Mouse (Mus musculus) small intestine, adult 2 months (tissue): ENCODE measurements around the gene Scrg1. TPM values are rescaled to one million over a fixed set of nuclear protein-coding genes. Genes with fewer than 3 reads are reported as not detected.
"Not testable (repeated sequence)": the region's sequence is repeated elsewhere in the genome, so short reads cannot be mapped to it uniquely, and the experiment has no call there.

Experiments
- H3K27ac ChIP-seq: fragments of 200-500 bp; 2 replicates; pipeline ENCODE4 v1.5.1; 2012; ENCODE audit warnings: low read depth, low read length, control low read depth, inconsistent platforms; ENCODE audit not compliant: insufficient read depth
- H3K27me3 ChIP-seq: fragments of 200-500 bp; 2 replicates; pipeline ENCODE4 v1.6.1; 2012; ENCODE audit warnings: mild to moderate bottlenecking, moderate library complexity, low read length, inconsistent platforms; ENCODE audit not compliant: control insufficient read depth, insufficient read depth
- H3K36me3 ChIP-seq: fragments of 200-500 bp; 2 replicates; pipeline ENCODE4 v1.6.1; 2012; ENCODE audit warnings: mild to moderate bottlenecking, low read length, control low read depth, inconsistent platforms; ENCODE audit not compliant: control insufficient read depth, insufficient read depth
- H3K4me1 ChIP-seq: fragments of 200-500 bp; 2 replicates; pipeline ENCODE4 v1.6.1; 2012; ENCODE audit warnings: low read length, inconsistent platforms, mixed read lengths; ENCODE audit not compliant: control insufficient read depth, insufficient read depth, insufficient read length
- H3K4me3 ChIP-seq: fragments of 200-500 bp; 2 replicates; pipeline ENCODE4 v1.5.1; 2012; ENCODE audit warnings: low read depth, mild to moderate bottlenecking, control low read depth, inconsistent platforms, low read length, moderate library complexity
- CTCF ChIP-seq: fragments of 200-500 bp; IDR thresholded peaks from 2 replicates; pipeline ENCODE4 v1.5.1; 2012; ENCODE audit warnings: low read depth, mild to moderate bottlenecking, control low read depth, inconsistent platforms, low read length, moderate library complexity, mixed read lengths; ENCODE audit not compliant: insufficient replicate concordance, insufficient read length; ENCODE audit errors: extremely low read depth
- POLR2A ChIP-seq: fragments of 200-500 bp; IDR thresholded peaks from 2 replicates; pipeline ENCODE4 v1.6.1; 2012; ENCODE audit warnings: low read depth, mild to moderate bottlenecking, control low read depth, inconsistent platforms, low read length, moderate library complexity
- WGBS: fragments of 180-500 bp; shearing (Covaris S2); methylation state at CpG from one replicate; pipeline ENCODE4 v1.1.7; 2018; 5-methylcytosine and 5-hydroxymethylcytosine counted together
- polyA plus RNA-seq: library from polyadenylated mRNA; depleted of rRNA; stranded (reverse); fragments of >200 nt; gene quantifications from 2 replicates; pipeline ENCODE4 v1.2.3, GENCODE M21; 2012

Gene Scrg1
- polyA plus RNA-seq, 1 experiment: not detected

DNA sequence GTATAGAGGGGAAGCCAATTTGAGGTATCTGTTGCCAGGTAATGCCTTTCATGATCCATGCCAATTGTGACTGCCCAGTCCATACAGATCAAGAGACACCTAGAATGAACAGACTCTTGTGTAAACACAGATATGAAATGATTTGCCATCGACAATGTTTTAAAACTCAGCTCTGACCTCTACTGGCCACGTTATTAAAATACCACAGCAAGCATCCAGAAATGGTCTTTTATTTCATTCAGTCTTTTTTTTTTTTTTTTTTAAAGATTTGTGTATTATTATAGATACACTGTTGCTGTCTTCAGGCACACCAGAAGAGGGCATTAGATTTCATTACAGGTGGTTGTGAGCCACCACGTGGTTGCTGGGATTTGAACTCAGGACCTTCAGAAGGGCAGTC is 29.6 kb upstream of the Scrg1 start:
- no peak overlapping the region for H3K4me3 ChIP-seq
- H3K27me3 ChIP-seq: no peaks in the 10 kb centered on the region
- 7% methylated on average over 3 of the region's 3 CpGs for WGBS
- H3K4me1 ChIP-seq: no peaks in the 10 kb centered on the region; the same call in 1 of the 2 replicates
- H3K27ac ChIP-seq: no peak overlapping the region
- H3K36me3 ChIP-seq: no peaks in the 10 kb centered on the region
- no peak for TF ChIP-seq POLR2A
- TF ChIP-seq CTCF: no peak

DNA sequence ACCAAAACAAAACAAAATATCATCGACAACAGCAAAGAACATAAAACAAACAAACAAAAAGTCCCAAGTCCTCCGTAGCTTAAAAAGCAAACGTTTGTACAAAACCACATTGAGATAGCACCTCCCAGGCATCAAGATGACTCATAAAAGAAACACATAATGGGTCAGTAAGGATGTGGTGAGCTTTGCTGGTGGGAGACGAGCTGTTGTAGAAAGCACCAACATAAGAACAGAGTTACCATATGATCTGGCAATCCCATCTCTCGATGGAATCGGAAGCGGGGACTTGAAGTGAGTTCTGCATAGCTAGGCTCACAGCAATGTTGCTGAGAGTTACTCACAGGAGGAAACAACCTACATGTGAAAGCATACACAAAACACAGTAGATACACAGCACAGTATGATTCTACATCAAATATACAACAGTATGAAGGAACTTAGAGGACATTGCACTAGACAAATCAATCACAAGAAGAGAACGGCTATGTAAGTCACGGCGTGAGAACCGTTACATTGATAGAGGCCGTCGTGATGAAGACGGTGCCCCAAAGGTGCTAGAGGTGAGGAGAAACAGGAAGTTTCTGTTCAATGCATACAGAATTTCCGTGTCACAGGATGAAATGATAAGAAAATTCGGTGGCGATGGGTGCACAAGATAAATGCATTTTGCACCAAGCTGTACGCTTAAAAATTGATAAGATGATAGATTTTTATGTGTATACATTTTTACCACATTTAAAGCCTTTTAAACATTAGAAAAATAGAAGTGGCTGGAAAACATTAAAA is 27.9 kb upstream of the Scrg1 start:
- TF ChIP-seq CTCF (no peak), POLR2A (no peak)
- Histone ChIP-seq H3K4me1 (no peaks in the 10 kb centered on the region; the same call in 1 of the 2 replicates), H3K27ac (peak overlapping the region; percentile 27; the same call in 1 of the 2 replicates), H3K27me3 (no peaks in the 10 kb centered on the region), H3K36me3 (no peaks in the 10 kb centered on the region), H3K4me3 (no peak overlapping the region)
- WGBS: 42% methylated on average over 18 of the region's 18 CpGs

DNA sequence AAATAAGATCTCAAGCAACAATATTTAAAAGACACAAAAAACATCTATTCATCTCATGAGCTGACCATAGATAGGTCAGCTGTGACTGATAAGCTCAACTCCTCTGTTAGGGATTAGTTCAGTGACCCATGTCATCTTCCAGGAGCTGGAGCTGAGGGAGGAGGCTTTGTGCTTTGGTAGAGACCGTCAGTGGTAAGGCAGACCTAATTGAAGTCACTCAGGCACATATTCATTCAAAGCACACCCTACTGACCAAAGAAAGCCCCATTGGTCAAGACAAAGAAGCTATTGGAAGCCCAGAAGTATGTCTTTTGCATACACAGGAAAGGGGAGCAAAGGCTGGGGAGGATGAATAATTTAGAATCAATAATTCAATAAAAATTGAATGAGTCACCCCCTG is 27.2 kb upstream of the Scrg1 start:
- no peak for TF ChIP-seq POLR2A
- TF ChIP-seq CTCF: no peak
- 26% methylated on average over 1 of the region's 1 CpGs for WGBS
- Histone ChIP-seq H3K4me3 (no peak overlapping the region), H3K36me3 (no peaks in the 10 kb centered on the region), H3K27me3 (no peaks in the 10 kb centered on the region), H3K27ac (no peak overlapping the region), H3K4me1 (no peaks in the 10 kb centered on the region; the same call in 1 of the 2 replicates)

DNA sequence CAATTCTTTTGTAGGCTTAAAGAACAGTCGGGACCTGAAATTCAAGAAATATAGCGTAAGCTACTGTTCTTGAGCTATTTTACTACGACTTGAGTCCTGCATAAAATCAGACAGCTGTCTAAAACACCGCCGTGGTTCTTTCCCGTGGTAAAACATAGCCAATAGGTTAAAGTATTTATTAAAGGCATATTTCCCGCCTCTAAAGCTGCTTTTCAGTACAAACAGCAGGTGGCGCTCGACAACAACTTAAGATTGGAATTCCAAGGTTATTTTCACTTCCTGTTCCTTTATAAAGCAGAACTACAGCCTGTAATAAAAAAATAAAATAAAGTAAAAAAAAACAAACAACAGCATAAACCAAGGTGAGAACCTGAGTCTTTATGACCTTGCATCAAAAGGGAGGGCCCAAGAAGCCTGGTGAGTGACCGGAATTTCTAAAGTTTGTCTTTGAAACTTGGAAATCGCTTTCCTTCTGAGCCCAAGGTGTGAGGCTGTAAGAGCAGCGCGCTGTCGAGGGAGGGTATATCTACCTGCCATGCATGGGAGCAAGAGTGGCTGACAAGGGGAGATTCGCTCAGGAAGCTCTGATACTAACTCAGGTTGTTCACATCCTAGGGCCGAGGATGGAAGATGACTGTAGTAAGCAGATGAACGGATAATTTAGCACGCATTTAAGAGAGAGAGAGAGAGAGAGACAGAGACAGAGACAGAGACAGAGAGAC is 26.4 kb upstream of the Scrg1 start:
- no peaks in the 10 kb centered on the region for H3K27me3 ChIP-seq
- H3K4me3 ChIP-seq: no peak overlapping the region
- H3K36me3 ChIP-seq: no peaks in the 10 kb centered on the region
- H3K27ac ChIP-seq: no peak overlapping the region
- H3K4me1 ChIP-seq: no peaks in the 10 kb centered on the region; the same call in 1 of the 2 replicates
- TF ChIP-seq POLR2A (no peak), CTCF (no peak)
- 25% methylated on average over 18 of the region's 18 CpGs for WGBS

DNA sequence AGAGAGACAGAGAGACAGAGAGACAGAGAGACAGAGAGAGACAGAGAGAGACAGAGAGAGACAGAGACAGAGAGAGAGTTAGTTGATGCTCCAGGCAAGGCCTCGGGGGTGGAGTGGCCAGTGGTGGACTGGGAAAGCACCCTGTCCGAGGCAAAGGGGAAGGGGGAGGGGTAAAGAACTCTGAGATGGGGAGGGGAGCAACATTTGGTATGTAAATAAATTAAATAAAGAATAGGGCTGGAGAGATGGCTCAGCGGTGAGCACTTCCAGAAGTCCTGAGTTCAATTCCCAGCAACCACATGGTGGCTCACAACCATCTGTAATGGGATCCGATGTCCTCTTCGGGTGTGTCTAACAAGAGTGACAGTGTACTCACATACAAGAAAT is 25.8 kb upstream of the Scrg1 start:
- 57% methylated on average over 5 of the region's 5 CpGs for WGBS
- not testable (repeated sequence) for H3K4me1 ChIP-seq, H3K27ac ChIP-seq, H3K27me3 ChIP-seq, H3K4me3 ChIP-seq, H3K36me3 ChIP-seq

DNA sequence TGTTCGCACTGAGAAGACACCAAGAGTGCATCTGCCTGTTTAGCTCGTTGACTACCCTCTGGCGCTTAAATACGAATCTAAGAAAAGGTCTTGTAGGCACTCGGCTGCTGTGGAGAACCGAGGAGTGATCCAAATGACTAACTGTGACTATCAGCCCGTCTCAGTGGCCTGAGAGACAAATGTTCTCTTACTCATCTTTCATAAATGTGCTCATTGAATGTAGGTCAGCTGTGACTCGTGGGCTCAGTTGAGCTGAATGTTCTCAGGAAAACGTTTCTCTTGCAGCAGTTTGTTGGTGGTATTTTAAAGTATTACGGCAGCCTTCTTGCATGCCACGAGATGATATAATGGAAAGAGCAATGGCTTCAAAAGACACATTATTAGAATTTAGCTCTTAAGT is 24.8 kb upstream of the Scrg1 start:
- Histone ChIP-seq H3K27ac (no peak overlapping the region), H3K36me3 (no peaks in the 10 kb centered on the region)
- WGBS: 77% methylated on average over 11 of the region's 11 CpGs

DNA sequence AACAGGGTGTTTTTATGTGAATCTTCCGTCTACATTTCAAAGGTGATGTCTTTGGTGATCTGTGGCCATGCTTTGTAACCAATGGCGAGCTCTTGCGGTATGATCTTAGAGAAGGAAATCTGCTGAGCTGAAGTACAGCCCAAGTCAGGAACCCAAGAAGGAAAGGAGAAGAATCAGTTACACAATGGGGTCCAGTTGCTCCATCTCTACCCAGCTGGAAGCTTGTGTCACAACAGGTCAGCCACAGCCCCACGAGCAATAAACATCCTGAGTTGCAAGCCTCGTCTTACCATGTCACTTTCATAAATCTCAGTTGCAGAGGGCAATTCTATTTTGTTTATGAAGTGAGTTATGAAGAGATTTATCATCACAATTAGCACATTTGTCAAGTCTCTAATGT is 22.9 kb upstream of the Scrg1 start:
- H3K4me3 ChIP-seq: no peak overlapping the region
- WGBS: 77% methylated on average over 5 of the region's 5 CpGs
- H3K4me1 ChIP-seq: no peaks in the 10 kb centered on the region
- H3K27ac ChIP-seq: no peak overlapping the region
- TF ChIP-seq CTCF (no peak), POLR2A (no peak)
- no peaks in the 10 kb centered on the region for H3K27me3 ChIP-seq
- H3K36me3 ChIP-seq: no peaks in the 10 kb centered on the region

More for the DNA sequence above, 24.8 kb upstream of the Scrg1 start:
- TF ChIP-seq POLR2A (no peak), CTCF (no peak)
- Histone ChIP-seq H3K27me3 (no peaks in the 10 kb centered on the region), H3K4me3 (no peak overlapping the region), H3K4me1 (no peaks in the 10 kb centered on the region; the same call in 1 of the 2 replicates)
